Mouse (Mus musculus) monocyte, adult 2 months (primary cell): ENCODE results near the gene Fam83b.

Source experiments
- DNase-seq, 2 experiments: peaks; one replicate each; pipeline ENCODE4 v3.0.0; 2022; ENCODE audit warnings: low spot score in 2 of 2, low read depth in 1 of 2

Fam83b gene

DNA sequence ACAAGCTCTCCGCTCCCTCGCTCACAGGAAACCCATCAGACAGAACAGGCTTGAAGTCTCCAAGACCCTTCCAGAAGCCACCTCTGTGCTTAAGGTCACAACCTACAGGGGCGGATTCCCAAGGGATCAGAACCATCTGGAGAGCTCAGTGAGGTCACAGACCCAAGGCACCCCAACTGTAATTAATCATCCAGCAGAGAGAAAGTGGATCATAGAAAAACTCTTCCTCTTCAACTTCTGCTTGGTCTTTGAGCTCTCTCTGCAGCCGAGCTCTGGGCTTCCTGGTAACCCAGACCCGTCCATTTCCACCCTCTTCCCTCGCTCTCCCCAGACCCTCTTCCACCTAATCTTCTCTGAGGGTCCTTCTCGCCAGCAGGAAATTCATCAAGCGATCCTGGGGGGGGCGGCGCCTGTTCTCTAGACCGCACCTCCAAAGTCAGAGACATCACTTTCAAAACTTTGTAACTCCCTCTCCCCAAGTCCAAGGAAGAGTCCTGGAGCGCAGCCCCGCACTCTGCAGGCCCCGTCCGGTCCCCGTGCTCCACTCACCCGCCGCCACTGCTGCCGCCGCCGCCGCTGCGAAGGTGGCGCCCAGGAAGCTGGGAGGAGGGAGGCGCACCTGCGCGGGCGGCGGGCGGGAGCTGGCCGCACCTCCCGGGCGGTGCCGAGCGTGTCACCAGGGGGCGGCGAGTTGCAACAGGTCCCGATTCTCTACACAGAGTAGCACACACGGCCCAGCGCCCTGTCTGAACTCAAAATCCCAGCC lies at the start of gene Fam83b:
Fam83b (minus strand) TSS at position 602 of the 766 bp plus-strand sequence.
- no peak for DNase-seq

DNA sequence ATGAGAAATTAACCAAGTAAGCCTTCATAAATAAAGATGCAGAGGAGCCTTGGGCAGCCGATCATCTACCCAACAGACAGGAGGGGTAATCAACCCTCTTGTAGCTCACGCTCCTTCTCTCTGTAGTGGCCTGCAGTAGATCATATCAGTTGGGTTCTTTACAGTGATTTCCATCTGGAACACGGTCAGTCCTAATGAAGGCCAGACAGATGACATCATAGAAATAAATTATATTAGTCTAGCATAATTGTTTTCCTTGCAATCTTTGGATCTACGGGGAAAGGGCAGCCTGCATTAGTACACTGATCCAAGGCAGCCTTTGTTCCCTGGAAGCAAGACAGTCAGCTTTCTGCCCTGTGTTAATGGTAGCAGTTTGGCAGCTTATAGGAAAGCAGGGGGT lies 47.2 kb upstream of the Fam83b start:
- no peak for DNase-seq

DNA sequence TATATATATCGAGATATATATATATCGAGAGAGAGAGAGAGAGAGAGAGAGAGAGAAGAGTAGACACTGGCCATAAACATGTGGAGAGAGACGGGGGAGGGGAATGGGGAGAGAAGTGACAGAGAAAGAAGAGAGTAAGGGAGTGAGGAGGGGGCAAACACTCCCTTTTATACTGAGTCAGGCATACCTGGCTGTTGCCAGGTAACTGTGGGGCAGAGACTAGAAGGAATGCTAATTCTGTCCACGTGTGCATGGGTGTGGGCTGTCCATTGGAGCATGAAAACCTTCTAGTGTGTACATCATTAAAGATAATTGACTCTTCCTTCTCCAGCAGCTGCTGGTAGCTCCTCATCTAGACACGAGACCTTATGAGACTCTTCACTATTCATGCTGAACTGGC lies 36.8 kb upstream of the Fam83b start:
- DNase-seq = no peak

GRCm38 (mm10) chr9:76602874-76603273 lies 36.0 kb upstream of the Fam83b start:
- no peak for DNase-seq

GRCm38 (mm10) chr9:76597395-76597794 lies 30.5 kb upstream of the Fam83b start:
- no peak for DNase-seq

GRCm38 (mm10) chr9:76593841-76594240 lies 26.9 kb upstream of the Fam83b start:
- no peak for DNase-seq

- DNase-seq = no peak
These were observed 17.0 kb upstream of the Fam83b start for GRCm38 (mm10) chr9:76583943-76584342.

DNA sequence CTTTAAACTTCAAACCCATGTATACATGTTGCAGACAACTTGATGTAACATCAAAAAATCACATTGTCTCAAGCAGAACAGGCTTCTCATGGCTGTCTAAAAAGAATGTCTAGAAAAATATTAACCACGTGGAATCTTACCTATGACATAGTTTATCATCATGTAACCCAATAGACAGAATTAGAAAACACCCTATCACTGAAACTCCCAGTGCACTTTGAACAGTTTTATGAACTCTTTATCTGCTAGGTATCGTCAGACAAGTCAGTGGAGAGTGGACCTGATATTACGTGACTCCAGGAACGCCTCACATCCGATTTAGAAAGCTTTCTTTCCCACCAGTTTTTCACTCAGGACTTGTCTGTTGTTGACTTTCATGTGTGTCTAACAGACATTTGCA lies 15.1 kb upstream of the Fam83b start:
- no peak for DNase-seq

DNA sequence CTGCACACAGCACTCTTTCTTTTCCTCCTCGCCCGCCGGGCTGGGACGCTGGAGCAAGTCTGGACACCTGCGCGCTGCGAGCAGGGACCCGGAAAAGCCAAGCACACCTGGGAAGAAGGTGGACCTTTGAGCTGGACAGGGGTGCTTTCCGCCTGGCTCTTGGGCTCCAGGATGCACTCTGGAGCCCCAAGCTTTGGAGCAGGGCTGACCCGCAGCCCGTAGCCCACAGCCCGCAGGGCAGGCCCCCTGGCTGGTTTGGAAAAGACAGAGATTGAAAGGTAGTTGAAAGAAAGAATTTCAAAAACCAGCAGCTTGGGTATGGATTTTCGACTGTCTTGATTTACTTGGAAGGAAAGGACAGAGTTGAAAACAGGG lies 352 bp upstream of the Fam83b start:
- no peak for DNase-seq

- no peak for DNase-seq
These were observed 1.3 kb downstream of the Fam83b start for GRCm38 (mm10) chr9:76565656-76566055.

GRCm38 (mm10) chr9:76564071-76564470 lies 2.8 kb downstream of the Fam83b start:
- no peak for DNase-seq

DNA sequence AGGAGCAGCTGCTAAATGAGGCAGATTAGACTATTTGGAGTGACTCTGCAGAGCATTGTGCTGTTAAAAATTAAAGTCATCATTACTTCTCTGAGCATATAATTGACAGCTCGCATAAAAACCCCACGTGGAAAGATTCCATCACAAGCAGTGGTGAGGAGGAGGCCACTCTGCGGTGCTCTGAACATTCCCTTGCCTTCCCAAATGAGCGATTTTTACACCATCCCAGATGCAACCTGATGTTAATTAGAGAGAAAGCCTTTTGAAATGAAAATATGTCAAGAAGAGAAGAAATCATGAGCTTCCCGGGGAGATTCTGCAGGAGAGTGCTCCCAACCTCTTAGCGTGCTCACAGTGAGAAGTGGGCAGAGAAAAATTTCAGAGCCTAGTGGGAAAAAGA lies 4.1 kb downstream of the Fam83b start:
- DNase-seq = no peak

- DNase-seq = no peak
These were observed 7.7 kb downstream of the Fam83b start for GRCm38 (mm10) chr9:76559240-76559639.

GRCm38 (mm10) chr9:76553758-76554157 lies 13.2 kb downstream of the Fam83b start:
- no peak for DNase-seq

GRCm38 (mm10) chr9:76553115-76553514 lies 13.8 kb downstream of the Fam83b start:
- DNase-seq = no peak

- no peak for DNase-seq
These were observed 20.2 kb downstream of the Fam83b start for GRCm38 (mm10) chr9:76546714-76547113.

- DNase-seq = no peak
These were observed 26.2 kb downstream of the Fam83b start for GRCm38 (mm10) chr9:76540684-76541083.

- DNase-seq = no peak
These were observed 26.8 kb downstream of the Fam83b start for GRCm38 (mm10) chr9:76539953-76540621.

DNA sequence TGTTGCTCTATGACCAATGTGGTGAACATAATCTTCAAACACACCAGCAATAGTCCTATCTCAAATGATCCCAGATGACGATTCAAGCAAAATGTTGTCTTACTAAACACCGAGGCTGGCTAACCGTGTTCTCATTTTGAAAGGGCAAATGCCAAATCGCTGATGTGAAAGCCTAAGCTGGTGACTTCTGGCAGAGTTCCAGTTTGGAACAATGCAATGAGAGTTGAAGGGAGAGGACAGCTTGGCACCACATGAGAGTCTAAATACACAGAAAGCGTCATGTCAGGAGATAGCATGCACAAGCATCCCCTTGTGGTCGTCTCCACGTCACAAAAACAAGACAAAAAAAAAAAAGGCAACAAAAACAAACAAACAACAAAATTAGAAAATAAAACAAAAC lies 27.6 kb downstream of the Fam83b start:
- DNase-seq = no peak

DNA sequence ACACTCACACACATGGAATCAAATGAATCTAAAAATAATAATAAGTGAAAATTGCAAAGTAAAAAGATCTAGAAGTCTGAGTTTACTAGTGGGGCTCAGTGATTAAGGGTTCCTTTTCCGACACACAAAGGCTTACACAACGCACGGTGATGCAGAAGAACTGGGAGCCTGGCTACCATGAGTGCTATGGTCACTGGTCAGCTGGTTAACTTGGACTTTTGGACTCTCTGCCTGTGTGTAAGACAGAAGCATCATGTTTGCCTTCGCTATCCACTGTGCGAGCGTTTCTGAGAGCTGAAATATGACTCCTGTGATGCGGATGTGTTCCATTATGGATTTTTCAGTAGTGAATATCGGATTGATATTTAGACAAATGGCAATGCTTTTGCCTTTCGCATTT lies 30.9 kb downstream of the Fam83b start:
- DNase-seq = no peak

DNA sequence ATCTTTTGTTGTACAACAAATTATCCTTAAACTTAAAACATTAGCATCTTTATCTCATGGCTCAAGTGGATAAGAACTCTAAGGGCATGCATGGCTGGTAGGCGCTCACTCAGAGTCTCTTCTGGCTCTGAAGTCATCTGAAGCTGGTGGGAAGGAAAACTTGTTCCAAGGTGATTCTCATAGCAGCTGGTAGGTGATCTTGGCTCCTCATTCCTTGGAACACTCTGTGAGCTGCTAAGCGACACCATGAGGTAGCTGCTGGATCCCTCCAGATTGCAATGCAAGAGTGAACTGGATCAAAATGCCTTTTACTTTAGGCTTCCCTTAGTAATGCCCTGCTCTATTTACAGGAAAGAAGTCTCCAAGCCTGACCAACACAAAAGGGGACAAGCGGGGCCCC lies 34.5 kb downstream of the Fam83b start:
- DNase-seq = no peak

DNA sequence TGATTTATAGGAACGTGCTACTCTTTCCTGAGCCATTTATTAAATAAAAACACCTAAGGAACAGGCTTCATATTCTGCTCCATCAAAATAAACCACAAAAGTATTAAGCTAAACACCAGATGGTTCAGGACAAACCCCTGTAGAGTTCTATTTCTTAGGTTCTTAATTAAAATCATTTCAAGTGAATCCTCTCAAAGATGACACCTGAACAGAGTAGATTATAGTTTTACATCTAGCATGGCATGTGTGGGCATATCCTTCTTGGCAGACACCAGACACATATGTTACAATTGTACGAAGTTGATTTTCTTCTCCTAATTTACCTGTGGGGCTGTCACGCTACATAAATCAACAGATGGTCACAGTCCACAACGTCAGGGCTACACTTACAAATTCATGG lies 35.5 kb downstream of the Fam83b start:
- no peak for DNase-seq

DNA sequence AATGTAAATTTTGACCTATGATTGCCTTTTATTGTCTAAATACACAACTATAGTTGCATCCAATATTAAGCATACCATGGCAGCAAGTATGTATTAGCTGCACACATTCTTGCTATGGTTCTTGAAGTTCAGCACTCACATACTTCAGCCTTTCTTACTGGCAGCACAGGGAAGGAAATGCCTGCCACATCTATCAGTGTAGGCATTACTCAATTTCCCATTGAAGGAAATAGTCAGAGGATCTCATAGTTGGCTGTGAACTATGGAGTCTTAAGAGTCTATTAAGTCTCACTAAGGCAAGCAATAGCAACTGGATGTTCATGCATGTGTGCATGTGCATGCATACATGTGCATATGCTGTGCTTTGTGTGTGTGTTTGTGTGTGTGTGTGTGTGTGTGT lies 41.3 kb downstream of the Fam83b start:
- no peak for DNase-seq
